Mouse (Mus musculus) olfactory bulb, adult 2 months (tissue): ENCODE data around the gene Pot1b. TPM values are rescaled to one million over a fixed set of nuclear protein-coding genes. Genes with fewer than 3 reads are reported as not detected.

Experiments
- H3K27ac ChIP-seq: fragments of 200-500 bp; 2 replicates; pipeline ENCODE4 v1.5.1; 2012; ENCODE audit warnings: low read depth, low read length; ENCODE audit not compliant: insufficient read depth
- H3K4me1 ChIP-seq: fragments of 200-500 bp; 2 replicates; pipeline ENCODE4 v1.6.1; 2012; ENCODE audit warnings: low read length; ENCODE audit not compliant: control insufficient read depth, insufficient read depth
- H3K4me3 ChIP-seq: fragments of 200-500 bp; 2 replicates; pipeline ENCODE4 v1.5.1; 2012; ENCODE audit warnings: mild to moderate bottlenecking, low read depth, low read length, moderate library complexity; ENCODE audit not compliant: insufficient read depth
- CTCF ChIP-seq: fragments of 200-500 bp; IDR thresholded peaks from 2 replicates; pipeline ENCODE4 v1.5.1; 2012; ENCODE audit warnings: low read depth, mild to moderate bottlenecking, low read length, moderate library complexity; ENCODE audit not compliant: insufficient read depth
- POLR2A ChIP-seq: fragments of 200-500 bp; IDR thresholded peaks from 2 replicates; pipeline ENCODE4 v1.6.1; 2012; ENCODE audit warnings: mild to moderate bottlenecking, low read depth, low read length, moderate library complexity; ENCODE audit not compliant: insufficient read depth
- WGBS: fragments of 180-500 bp; shearing (Covaris S2); methylation state at CpG from one replicate; pipeline ENCODE4 v1.1.7; 2018; 5-methylcytosine and 5-hydroxymethylcytosine counted together
- polyA plus RNA-seq: library from polyadenylated mRNA; stranded (reverse); fragments of >200 nt; gene quantifications from 2 replicates; pipeline ENCODE4 v1.2.4, GENCODE M21; 2012; ENCODE audit warnings: low replicate concordance; ENCODE audit not compliant: missing spikeins, insufficient read depth, insufficient read length

Pot1b gene
- polyA plus RNA-seq, 1 experiment = not detected

GRCm38 (mm10) chr17:55699388-55699787 lies 13.0 kb downstream of the Pot1b start:
- Histone ChIP-seq H3K4me3 (no peak overlapping the region), H3K27ac (no peak overlapping the region), H3K4me1 (no peaks in the 10 kb centered on the region)
- TF ChIP-seq POLR2A (no peak), CTCF (no peak)
- WGBS = 92% methylated on average over 2 of the region's 2 CpGs

- no peak for TF ChIP-seq POLR2A
- no peak for TF ChIP-seq CTCF
- H3K4me1 ChIP-seq = no peaks in the 10 kb centered on the region
- no peak overlapping the region for H3K4me3 ChIP-seq
- H3K27ac ChIP-seq = no peak overlapping the region
- 93% methylated on average over 2 of the region's 2 CpGs for WGBS
Measured at GRCm38 (mm10) chr17:55661099-55661498, 51.3 kb downstream of the Pot1b start.

DNA sequence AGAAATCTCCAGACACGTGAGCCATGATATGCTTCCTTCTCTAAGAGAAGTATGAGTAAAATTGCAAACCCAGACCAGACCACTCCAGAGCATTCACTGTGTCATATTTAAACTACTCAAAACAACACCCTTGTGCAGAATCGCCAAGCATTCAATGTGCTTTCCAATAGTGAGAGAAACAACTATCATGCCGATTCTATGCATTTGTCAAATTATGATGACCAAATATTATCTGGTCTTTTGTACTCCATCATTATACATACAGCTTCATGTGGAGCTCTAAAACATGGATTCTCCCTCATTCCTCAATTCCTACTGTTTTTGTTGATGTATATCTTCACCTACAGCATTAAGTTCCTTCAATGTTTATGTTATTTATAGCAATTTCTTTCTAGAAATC lies 87.3 kb downstream of the Pot1b start, which contains the start of gene Vmn2r118:
TSS of gene Vmn2r118 (minus strand) at position 101 of the 400 bp plus-strand sequence.
- 93% methylated on average over 3 of the region's 3 CpGs for WGBS
- Histone ChIP-seq H3K27ac (no peak within 1 kb of the TSS), H3K4me3 (no peak within 1 kb of the TSS), H3K4me1 (no peaks in the 10 kb centered on the region)
- no peak for TF ChIP-seq POLR2A
- no peak for TF ChIP-seq CTCF

Other genes starting within 250 kb of the Pot1b start
- gene Vmn2r118, start 87.4 kb downstream of the Pot1b start, polyA plus RNA-seq = not detected in 2 replicates
- not detected in 2 replicates for gene Adgre4, start 37.4 kb upstream of the Pot1b start, polyA plus RNA-seq
- not detected in 2 replicates for gene Zfp119a, start 166.3 kb upstream of the Pot1b start, polyA plus RNA-seq
- not detected in 2 replicates for gene Zfp959, start 179.5 kb upstream of the Pot1b start, polyA plus RNA-seq
- not detected in 2 replicates for gene Zfp119b, start 236.9 kb upstream of the Pot1b start, polyA plus RNA-seq
- not detected in 2 replicates for gene Ebi3, start 240.0 kb upstream of the Pot1b start, polyA plus RNA-seq
- gene Yju2, start 246.5 kb upstream of the Pot1b start, polyA plus RNA-seq = not detected in 2 replicates